Mouse (Mus musculus): ENCODE results near the gene Gm21882. TPM values are rescaled to one million over a fixed set of nuclear protein-coding genes. Genes with fewer than 3 reads are reported as not detected.
"Not testable (repeated sequence)": the region's sequence is repeated elsewhere in the genome, so short reads cannot be mapped to it uniquely, and the experiment has no call there.

Gm21882 gene
- total RNA-seq (2022): not detected

- not testable (repeated sequence) for DNase-seq
Observed at GRCm38 (mm10) chrY:40381423-40381822, at the start of gene Gm21882. Gene Gm21882, minus strand, starts transcription at chrY:40381523.

Other genes with a start within 250 kb of the Gm21882 start
- gene Gm21865, start 64.6 kb downstream of the Gm21882 start, total RNA-seq (2022): not detected

Data from adrenal gland, adult 8-10 months (tissue).